Comparison of ENCODE assay signal across 1 mouse cellular context in genomic region chr10:80445052-80445451, GRCm38 (mm10).
TF ChIP-seq lines count a peak whose summit lies in the region.

No protein-coding gene starts in this region.

TF ChIP-seq in CH12.LX, 34 proteins besides CTCF, POLR2A, EP300 and RAD21:
- TF ChIP-seq UBTF (IDR thresholded peaks at IDR 0.05; ENCODE audit: low read depth, low read length), result no peak
- TF ChIP-seq USF2 (conservative IDR thresholded peaks at IDR 0.05; ENCODE audit: low read depth, low read length), result no peak
- TF ChIP-seq POLR2AphosphoS2 (IDR thresholded peaks at IDR 0.05; ENCODE audit: low read depth, low read length), result no peak
- no peak for TF ChIP-seq MXI1 (IDR thresholded peaks at IDR 0.05; ENCODE audit: low read depth, low read length)
- no peak for TF ChIP-seq NELFE (IDR thresholded peaks at IDR 0.05; ENCODE audit: low read depth, low read length)
- TF ChIP-seq ELF1 (IDR thresholded peaks at IDR 0.05; ENCODE audit: low read depth, low read length), result no peak
- TF ChIP-seq TCF12 (IDR thresholded peaks at IDR 0.05; ENCODE audit: low read depth, low read length), result 0 out of 2 replicates have a peak, but pooled peaks have one; percentile 19
- TF ChIP-seq NRF1 (IDR thresholded peaks at IDR 0.05; ENCODE audit: low read depth, low read length), result no peak
- TF ChIP-seq HCFC1 (IDR thresholded peaks at IDR 0.05; ENCODE audit: low read depth, low read length), result no peak
- no peak for TF ChIP-seq TBP (conservative IDR thresholded peaks at IDR 0.05; ENCODE audit: low read depth, low read length)
- no peak for TF ChIP-seq ZKSCAN1 (IDR thresholded peaks at IDR 0.05; ENCODE audit: borderline replicate concordance, low read depth, low read length)
- TF ChIP-seq JUN (IDR thresholded peaks at IDR 0.05; ENCODE audit: insufficient read depth, low read depth, low read length), result no peak
- no peak for TF ChIP-seq CHD1 (IDR thresholded peaks at IDR 0.05; ENCODE audit: low read depth, low read length)
- TF ChIP-seq CHD2 (IDR thresholded peaks at IDR 0.05; ENCODE audit: low read length), result peak; percentile 80
- TF ChIP-seq ETS1 (conservative IDR thresholded peaks at IDR 0.05; ENCODE audit: low read depth, low read length), result no peak
- no peak for TF ChIP-seq ZC3H11A (IDR thresholded peaks at IDR 0.05; ENCODE audit: low read depth, low read length)
- no peak for TF ChIP-seq RCOR1 (conservative IDR thresholded peaks at IDR 0.05; ENCODE audit: low read depth, low read length)
- no peak for TF ChIP-seq SMC3 (IDR thresholded peaks at IDR 0.05; ENCODE audit: low read depth, low read length)
- 0 out of 2 replicates have a peak, but pooled peaks have one; percentile 45 for TF ChIP-seq IRF4 (IDR thresholded peaks at IDR 0.05; ENCODE audit: low read depth, low read length)
